Mouse (Mus musculus) cortical plate, adult 2 months (tissue): ENCODE measurements at regions not wholly inside any gene's neighbourhood (a gene's known extent, or its start where the extent isn't known, plus 50 kb on each side); places are given as distances from the start of the nearest gene placed in this dataset.

Experiments
- CTCF ChIP-seq: fragments of 200-500 bp; IDR thresholded peaks from 2 replicates; pipeline ENCODE4 v1.5.1; 2011; ENCODE audit warnings: mild to moderate bottlenecking, control low read depth, low read length; ENCODE audit not compliant: insufficient read depth; ENCODE audit errors: extremely low read depth
- POLR2A ChIP-seq: fragments of 200-500 bp; IDR thresholded peaks from 2 replicates; pipeline ENCODE4 v1.6.1; 2011; ENCODE audit warnings: mild to moderate bottlenecking, low read length, control low read depth; ENCODE audit not compliant: insufficient read depth; ENCODE audit errors: extremely low read depth

DNA sequence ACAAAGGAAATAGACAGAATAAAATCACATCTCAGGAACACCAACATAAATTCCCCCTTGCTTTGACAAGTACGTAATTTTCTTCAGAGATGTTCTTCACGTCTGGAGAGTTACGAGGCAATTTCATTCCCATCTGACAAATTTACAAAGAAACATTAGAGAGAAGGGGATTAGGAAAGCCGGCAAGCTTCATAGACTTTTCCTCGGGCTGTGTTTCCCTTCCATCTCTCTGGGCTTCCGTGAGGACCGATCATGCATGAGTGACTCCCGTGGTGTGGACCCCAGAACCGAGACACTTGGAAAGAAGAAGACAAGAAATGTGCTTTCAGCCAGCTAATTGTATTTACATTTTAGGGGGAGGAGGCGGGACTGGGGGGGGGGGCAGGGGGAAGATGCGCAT is 203.4 kb upstream of the Zfp64 start:
- TF ChIP-seq POLR2A: no peak
- TF ChIP-seq CTCF: no peak
